Mouse (Mus musculus): ENCODE measurements at regions not wholly inside any gene's neighbourhood (a gene's known extent, or its start where the extent isn't known, plus 50 kb on each side); places are given as distances from the start of the nearest gene placed in this dataset.

- H3K27ac ChIP-seq: 0 out of 2 replicates have a peak overlapping the region, but pooled peaks have one; percentile 14
- H3K9me3 ChIP-seq (replicated peaks): no peaks in the 10 kb centered on the region
- H3K4me2 ChIP-seq: peak overlapping the region; percentile 91
- H3K27me3 ChIP-seq (replicated peaks): peaks cover 46% of the 10 kb centered on the region
- no peaks in the 10 kb centered on the region for H3K36me3 ChIP-seq
- WGBS (ENCODE audit: insufficient replicate concordance): 4% methylated on average over 31 of the region's 31 CpGs
- no peak for ATAC-seq
- peaks cover 38% of the 10 kb centered on the region for H3K4me1 ChIP-seq
- peak overlapping the region; percentile 71 for H3K4me3 ChIP-seq
- H3K9ac ChIP-seq: peak overlapping the region; percentile 73
Measured at GRCm38 (mm10) chr4:101355431-101356092, 63.5 kb upstream of the Ak4 start.

- no peaks in the 10 kb centered on the region for H3K9me3 ChIP-seq (replicated peaks)
- H3K4me3 ChIP-seq: peak overlapping the region; percentile 71
- 25% methylated on average over 7 of the region's 7 CpGs for WGBS (ENCODE audit: insufficient replicate concordance)
- H3K4me2 ChIP-seq: peak overlapping the region; percentile 91
- H3K27ac ChIP-seq: no peak overlapping the region
- H3K36me3 ChIP-seq: no peaks in the 10 kb centered on the region
- H3K4me1 ChIP-seq: peaks cover 38% of the 10 kb centered on the region
- no peak for ATAC-seq
- peaks cover 46% of the 10 kb centered on the region for H3K27me3 ChIP-seq (replicated peaks)
- H3K9ac ChIP-seq: no peak overlapping the region
Measured at GRCm38 (mm10) chr4:101354951-101355350, 64.1 kb upstream of the Ak4 start.

- Histone ChIP-seq H3K9me3 (replicated peaks) (no peaks in the 10 kb centered on the region), H3K27me3 (replicated peaks) (peaks cover 46% of the 10 kb centered on the region), H3K4me1 (peaks cover 38% of the 10 kb centered on the region), H3K36me3 (no peaks in the 10 kb centered on the region), H3K9ac (no peak overlapping the region), H3K4me2 (peak overlapping the region; percentile 91), H3K4me3 (no peak overlapping the region), H3K27ac (no peak overlapping the region)
- no peak for ATAC-seq
- 34% methylated on average over 7 of the region's 7 CpGs for WGBS (ENCODE audit: insufficient replicate concordance)
Measured at GRCm38 (mm10) chr4:101354086-101354855, 64.8 kb upstream of the Ak4 start.

DNA sequence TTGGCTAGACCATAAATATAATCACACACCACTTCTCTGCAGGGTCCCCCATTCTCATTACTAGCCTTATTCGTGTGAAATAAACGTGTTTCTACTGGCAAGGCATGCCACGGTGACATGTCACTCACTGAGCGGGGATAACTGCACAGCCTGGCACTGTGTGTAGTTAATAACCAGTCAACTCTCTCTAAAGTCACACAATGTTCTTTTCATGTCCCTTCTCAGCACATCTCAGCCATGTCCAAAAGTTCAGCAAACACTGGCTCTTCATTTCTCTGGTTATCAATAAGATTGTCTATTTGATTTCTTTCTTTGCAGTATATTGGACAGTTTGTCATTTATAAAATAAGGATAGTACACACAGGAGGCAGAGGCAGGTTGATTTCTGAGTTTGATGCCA is 66.9 kb upstream of the Ak4 start:
- Histone ChIP-seq H3K27ac (no peak overlapping the region), H3K4me1 (peaks cover 21% of the 10 kb centered on the region), H3K9me3 (replicated peaks) (no peaks in the 10 kb centered on the region), H3K4me2 (no peak overlapping the region), H3K4me3 (no peak overlapping the region), H3K36me3 (no peaks in the 10 kb centered on the region), H3K27me3 (replicated peaks) (peaks cover 37% of the 10 kb centered on the region), H3K9ac (no peak overlapping the region)
- ATAC-seq: no peak
- WGBS (ENCODE audit: insufficient replicate concordance): 70% methylated on average over 4 of the region's 4 CpGs

GRCm38 (mm10) chr4:101351716-101352115 is 67.4 kb upstream of the Ak4 start:
- H3K4me1 ChIP-seq: peaks cover 18% of the 10 kb centered on the region
- H3K4me2 ChIP-seq: no peak overlapping the region
- H3K27me3 ChIP-seq (replicated peaks): peaks cover 32% of the 10 kb centered on the region
- H3K4me3 ChIP-seq: no peak overlapping the region
- WGBS (ENCODE audit: insufficient replicate concordance): 78% methylated on average over 3 of the region's 3 CpGs
- no peaks in the 10 kb centered on the region for H3K36me3 ChIP-seq
- ATAC-seq: no peak
- H3K9ac ChIP-seq: no peak overlapping the region
- H3K27ac ChIP-seq: no peak overlapping the region
- H3K9me3 ChIP-seq (replicated peaks): no peaks in the 10 kb centered on the region

GRCm38 (mm10) chr4:101350656-101351055 is 68.4 kb upstream of the Ak4 start:
- no peaks in the 10 kb centered on the region for H3K9me3 ChIP-seq (replicated peaks)
- H3K9ac ChIP-seq: no peak overlapping the region
- H3K27me3 ChIP-seq (replicated peaks): peaks cover 22% of the 10 kb centered on the region
- no peaks in the 10 kb centered on the region for H3K36me3 ChIP-seq
- peaks cover 15% of the 10 kb centered on the region for H3K4me1 ChIP-seq
- H3K4me2 ChIP-seq: no peak overlapping the region
- 78% methylated on average over 8 of the region's 8 CpGs for WGBS (ENCODE audit: insufficient replicate concordance)
- no peak for ATAC-seq
- no peak overlapping the region for H3K27ac ChIP-seq
- H3K4me3 ChIP-seq: no peak overlapping the region

DNA sequence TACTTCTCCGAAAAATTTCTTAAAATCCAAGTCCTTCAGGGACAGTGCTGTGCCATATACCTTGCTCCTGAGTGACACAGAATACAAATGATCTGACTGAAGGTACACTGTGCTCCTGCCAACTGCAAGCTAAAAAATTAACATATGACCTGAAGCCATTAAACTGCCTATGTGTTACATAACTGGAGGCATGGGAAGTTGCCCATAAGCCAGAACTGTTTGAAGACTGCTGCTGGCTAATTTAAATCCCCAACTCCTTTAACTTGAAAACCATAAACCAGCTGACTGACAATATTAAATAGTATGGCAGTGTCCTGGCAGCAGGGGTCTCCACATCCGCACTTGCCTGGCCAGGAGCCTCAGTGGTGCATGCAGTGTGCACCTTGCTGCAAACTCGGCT is 68.9 kb upstream of the Ak4 start:
- Histone ChIP-seq H3K36me3 (no peaks in the 10 kb centered on the region), H3K9ac (no peak overlapping the region), H3K27ac (no peak overlapping the region), H3K4me1 (peaks cover 11% of the 10 kb centered on the region), H3K27me3 (replicated peaks) (peaks cover 17% of the 10 kb centered on the region), H3K9me3 (replicated peaks) (no peaks in the 10 kb centered on the region), H3K4me3 (no peak overlapping the region), H3K4me2 (no peak overlapping the region)
- WGBS (ENCODE audit: insufficient replicate concordance): 75% methylated on average over 3 of the region's 3 CpGs
- ATAC-seq: no peak

GRCm38 (mm10) chr4:101349413-101349812 is 69.7 kb upstream of the Ak4 start:
- ATAC-seq: no peak
- Histone ChIP-seq H3K27ac (no peak overlapping the region), H3K4me3 (no peak overlapping the region), H3K36me3 (no peaks in the 10 kb centered on the region), H3K9ac (no peak overlapping the region), H3K4me1 (0 out of 2 replicates have a peak, but pooled peaks cover 3% of the 10 kb centered on the region), H3K4me2 (no peak overlapping the region), H3K27me3 (replicated peaks) (peaks cover 9% of the 10 kb centered on the region), H3K9me3 (replicated peaks) (no peaks in the 10 kb centered on the region)
- 5% methylated on average over 4 of the region's 4 CpGs for WGBS (ENCODE audit: insufficient replicate concordance)

GRCm38 (mm10) chr4:101347309-101347708 is 71.8 kb upstream of the Ak4 start:
- H3K36me3 ChIP-seq: no peaks in the 10 kb centered on the region
- no peak overlapping the region for H3K4me2 ChIP-seq
- H3K9me3 ChIP-seq (replicated peaks): no peaks in the 10 kb centered on the region
- no peaks in the 10 kb centered on the region for H3K4me1 ChIP-seq
- no peak overlapping the region for H3K4me3 ChIP-seq
- no peak for ATAC-seq
- H3K9ac ChIP-seq: no peak overlapping the region
- no peaks in the 10 kb centered on the region for H3K27me3 ChIP-seq (replicated peaks)
- WGBS (ENCODE audit: insufficient replicate concordance): 64% methylated on average over 6 of the region's 6 CpGs
- no peak overlapping the region for H3K27ac ChIP-seq

DNA sequence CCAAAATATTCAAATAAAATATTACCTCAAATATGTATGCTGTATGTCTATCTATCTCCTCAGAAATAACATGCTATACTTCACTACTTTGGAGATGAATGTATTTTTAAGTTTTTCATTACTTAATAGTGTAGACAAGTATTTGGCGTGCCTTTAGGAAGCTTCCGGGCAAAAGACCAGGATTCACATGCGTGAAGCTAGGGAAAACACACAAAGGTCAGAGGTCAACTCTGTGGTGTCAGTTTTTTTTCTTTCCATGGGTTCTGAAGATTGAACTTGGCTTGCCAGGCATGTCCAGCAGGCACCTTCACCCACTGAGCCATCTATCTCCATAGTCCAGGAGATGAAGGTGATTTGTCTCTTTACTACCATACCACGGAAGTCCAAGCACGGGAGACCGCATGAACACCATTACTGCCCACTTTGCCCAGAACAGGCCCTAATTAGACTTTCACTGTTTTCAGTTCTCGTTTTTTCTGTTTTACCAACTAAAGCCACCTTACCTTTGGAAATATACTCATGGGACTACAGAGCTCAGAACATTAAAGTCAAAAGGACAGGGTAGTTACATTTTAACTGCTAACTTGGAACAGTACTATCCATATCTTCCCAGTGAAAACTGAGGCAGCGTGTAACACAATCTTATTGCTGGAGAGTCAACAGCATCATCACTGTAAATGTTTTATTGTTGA is 76.9 kb upstream of the Ak4 start:
- ATAC-seq: no peak
- Histone ChIP-seq H3K9me3 (replicated peaks) (no peaks in the 10 kb centered on the region), H3K9ac (no peak overlapping the region), H3K27ac (no peak overlapping the region), H3K4me2 (no peak overlapping the region), H3K27me3 (replicated peaks) (no peaks in the 10 kb centered on the region), H3K4me1 (no peaks in the 10 kb centered on the region), H3K4me3 (no peak overlapping the region), H3K36me3 (no peaks in the 10 kb centered on the region)
- WGBS (ENCODE audit: insufficient replicate concordance): 80% methylated on average over 8 of the region's 8 CpGs

GRCm38 (mm10) chr4:101340741-101341140 is 75.7 kb upstream of the Jak1 start:
- Histone ChIP-seq H3K9ac (no peak overlapping the region), H3K9me3 (replicated peaks) (no peaks in the 10 kb centered on the region), H3K4me1 (no peaks in the 10 kb centered on the region), H3K4me2 (no peak overlapping the region), H3K27me3 (replicated peaks) (no peaks in the 10 kb centered on the region), H3K36me3 (no peaks in the 10 kb centered on the region), H3K4me3 (no peak overlapping the region), H3K27ac (no peak overlapping the region)
- ATAC-seq: no peak

- Histone ChIP-seq H3K4me1 (no peaks in the 10 kb centered on the region), H3K4me2 (no peak overlapping the region), H3K9me3 (replicated peaks) (no peaks in the 10 kb centered on the region), H3K27me3 (replicated peaks) (no peaks in the 10 kb centered on the region), H3K9ac (no peak overlapping the region), H3K27ac (no peak overlapping the region), H3K4me3 (no peak overlapping the region), H3K36me3 (no peaks in the 10 kb centered on the region)
- ATAC-seq: no peak
Measured at GRCm38 (mm10) chr4:101338211-101338610, 73.1 kb upstream of the Jak1 start.

Measured in liver, embryonic 12.5 days (tissue).